Mouse (Mus musculus) E14TG2a.4 (cell line): ENCODE data around the gene Gtf2f2.

Experiments
- CTCF ChIP-seq: conservative IDR thresholded peaks from 2 replicates; pipeline ENCODE4 v1.5.1; 2014; ENCODE audit warnings: low read length
- POU5F1 ChIP-seq: IDR thresholded peaks from 2 replicates; pipeline ENCODE4 v1.6.1; 2014; ENCODE audit warnings: low read length, borderline replicate concordance

DNA sequence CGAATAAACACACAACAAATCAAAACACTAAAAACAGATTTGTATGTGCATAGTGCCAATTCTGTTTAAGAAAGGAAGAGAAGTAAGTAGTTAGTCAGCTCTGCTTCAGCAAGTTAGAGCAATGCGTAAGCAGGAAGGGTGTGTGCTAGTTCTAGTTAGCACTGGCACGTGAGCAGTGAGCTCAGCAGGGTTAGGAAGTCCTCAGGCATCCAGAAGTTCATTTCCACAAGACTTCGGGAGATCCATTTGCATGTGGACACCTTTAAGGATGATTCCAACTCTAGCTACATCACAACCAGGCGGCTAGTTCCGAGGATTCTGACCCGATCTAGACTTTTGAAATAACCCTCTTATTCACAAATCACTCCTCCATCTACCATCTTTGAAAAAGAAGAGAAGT, 55.9 kb downstream of the Gtf2f2 start, which contains the start of gene Kctd4:
- TF ChIP-seq CTCF = no peak
- TF ChIP-seq POU5F1 = no peak
